Mouse (Mus musculus): ENCODE measurements around the gene Rbks. TPM values are rescaled to one million over a fixed set of nuclear protein-coding genes. Genes with fewer than 3 reads are reported as not detected.
"Not testable (repeated sequence)": the region's sequence is repeated elsewhere in the genome, so short reads cannot be mapped to it uniquely, and the experiment has no call there.

Rbks gene
- total and polyA plus RNA-seq, 3 experiments, result 2.7 to 4.4 (median 4.3) TPM

DNA sequence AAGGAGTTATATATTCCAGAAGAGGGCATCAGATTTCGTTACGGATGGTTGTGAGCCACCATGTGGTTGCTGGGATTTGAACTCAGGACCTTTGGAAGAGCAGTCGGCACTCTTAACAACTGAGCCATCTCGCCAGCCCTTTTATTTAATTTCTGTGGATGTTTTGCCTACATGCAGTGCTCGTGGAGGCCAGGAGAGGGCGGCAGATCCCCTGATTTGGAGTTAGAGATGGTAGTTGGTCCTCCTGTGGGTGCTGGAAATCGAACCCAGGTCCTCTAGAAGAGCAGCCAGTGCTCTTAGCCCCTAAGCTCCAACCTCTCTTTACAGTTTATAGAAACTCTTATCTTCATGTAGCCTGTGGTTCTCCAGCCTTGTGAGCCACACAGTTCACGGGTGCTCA is 108.8 kb downstream of the Rbks start:
- H3K4me3 ChIP-seq; H3K36me3 ChIP-seq (ENCODE audit: control insufficient read depth, insufficient read depth, low read length); DNase-seq; H3K4me1 ChIP-seq (ENCODE audit: control insufficient read depth, insufficient read depth, low read length); H3K9ac ChIP-seq (ENCODE audit: low read depth, low read length); H3K79me2 ChIP-seq (replicated peaks; ENCODE audit: control insufficient read depth, insufficient read depth, low read length); H3K27ac ChIP-seq; intact Hi-C loops (cut with DNase I); H3K27me3 ChIP-seq (ENCODE audit: control insufficient read depth, insufficient read depth, low read length): not testable (repeated sequence)
- WGBS, result 87% methylated on average over 8 of the region's 8 CpGs
- peak; percentile 44 for TF ChIP-seq CTCF (IDR thresholded peaks at IDR 0.05)

DNA sequence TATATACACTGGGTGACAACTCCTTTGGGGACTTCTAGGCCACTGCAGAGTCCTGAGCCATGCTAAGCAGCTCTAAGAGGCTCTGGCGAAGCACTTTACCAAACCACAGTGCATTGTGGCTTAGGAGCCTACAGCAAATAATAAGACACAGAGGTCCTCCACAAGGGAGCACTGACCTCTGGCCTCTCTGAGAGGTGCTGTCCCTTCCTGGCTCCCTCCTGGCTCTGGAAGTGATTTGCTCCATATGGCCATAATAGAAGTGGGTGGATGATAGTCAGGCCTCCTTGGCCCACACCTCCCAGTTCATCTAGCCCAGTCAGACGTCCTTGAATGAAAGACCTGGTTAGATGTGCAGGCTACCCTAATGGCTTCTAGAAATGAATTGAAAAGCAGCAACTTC is 109.4 kb downstream of the Rbks start:
- Histone ChIP-seq H3K27ac (no peak overlapping the region), H3K4me1 (ENCODE audit: control insufficient read depth, insufficient read depth, low read length) (0 out of 2 replicates have a peak, but pooled peaks cover 2% of the 10 kb centered on the region)
- 68% methylated on average over 2 of the region's 2 CpGs for WGBS

DNA sequence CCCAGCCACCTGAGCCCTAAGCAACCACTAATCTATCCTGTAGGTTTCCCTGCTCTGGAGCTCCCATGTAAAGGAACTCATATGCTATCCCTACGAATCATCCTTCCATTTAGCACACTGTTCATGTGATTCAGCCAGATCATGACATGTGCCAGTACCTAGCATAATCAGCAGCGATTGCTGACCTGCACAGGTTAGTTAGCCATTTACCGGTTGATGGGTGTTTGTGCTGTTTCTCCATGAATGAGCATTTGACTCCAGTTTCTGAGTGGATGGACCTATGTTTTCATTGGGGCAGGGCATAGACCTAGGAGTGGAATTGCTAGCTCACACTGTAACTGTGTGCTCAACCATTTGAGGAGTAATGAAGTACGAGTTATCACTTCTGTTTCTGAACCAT is 111.9 kb downstream of the Rbks start:
- H3K27ac ChIP-seq, result no peak overlapping the region
- no peak for DNase-seq
- H3K9ac ChIP-seq (ENCODE audit: low read depth, low read length), result no peak overlapping the region
- 93% methylated on average over 4 of the region's 4 CpGs for WGBS
- TF ChIP-seq CTCF (IDR thresholded peaks at IDR 0.05), result no peak
- TF ChIP-seq EP300 (IDR thresholded peaks at IDR 0.05; ENCODE audit: insufficient read depth, low read depth, low read length), result no peak
- intact Hi-C loops (cut with DNase I), result no loop called here
- no peaks in the 10 kb centered on the region for H3K36me3 ChIP-seq (ENCODE audit: control insufficient read depth, insufficient read depth, low read length)
- H3K79me2 ChIP-seq (replicated peaks; ENCODE audit: control insufficient read depth, insufficient read depth, low read length), result no peaks in the 10 kb centered on the region
- H3K27me3 ChIP-seq (ENCODE audit: control insufficient read depth, insufficient read depth, low read length), result no peaks in the 10 kb centered on the region
- no peak overlapping the region for H3K4me3 ChIP-seq
- 0 out of 2 replicates have a peak, but pooled peaks cover 2% of the 10 kb centered on the region for H3K4me1 ChIP-seq (ENCODE audit: control insufficient read depth, insufficient read depth, low read length)

More for the DNA sequence above, 109.4 kb downstream of the Rbks start:
- Histone ChIP-seq H3K4me3 (no peak overlapping the region), H3K79me2 (replicated peaks; ENCODE audit: control insufficient read depth, insufficient read depth, low read length) (no peaks in the 10 kb centered on the region), H3K36me3 (ENCODE audit: control insufficient read depth, insufficient read depth, low read length) (no peaks in the 10 kb centered on the region), H3K27me3 (ENCODE audit: control insufficient read depth, insufficient read depth, low read length) (no peaks in the 10 kb centered on the region), H3K9ac (ENCODE audit: low read depth, low read length) (no peak overlapping the region)
- intact Hi-C loops (cut with DNase I), result no loop called here
- DNase-seq, result no peak
- TF ChIP-seq EP300 (IDR thresholded peaks at IDR 0.05; ENCODE audit: insufficient read depth, low read depth, low read length) (no peak), POLR2A (IDR thresholded peaks at IDR 0.05; ENCODE audit: insufficient read depth, low read depth, low read length) (no peak), CTCF (IDR thresholded peaks at IDR 0.05) (no peak)

DNA sequence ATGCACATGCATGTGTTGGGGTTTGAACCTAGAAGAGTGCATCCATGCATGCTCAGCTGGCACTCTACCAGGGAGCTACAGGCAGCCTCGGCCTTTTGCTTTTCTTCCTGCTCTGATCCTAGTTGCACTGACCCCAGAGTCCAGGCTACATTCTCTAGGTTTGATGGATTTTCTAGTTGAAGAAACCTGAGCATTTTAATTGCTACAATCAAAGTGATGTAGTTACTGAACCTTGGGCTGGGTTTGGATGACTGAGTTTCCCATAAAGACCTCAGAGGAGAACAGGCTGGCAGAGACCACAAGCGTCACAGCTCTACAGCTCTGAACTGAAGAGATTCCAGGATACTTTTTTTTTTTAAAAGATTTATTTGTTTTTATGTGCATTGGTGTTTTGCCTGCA is 114.2 kb downstream of the Rbks start:
- Histone ChIP-seq H3K4me3 (no peak overlapping the region), H3K79me2 (replicated peaks; ENCODE audit: control insufficient read depth, insufficient read depth, low read length) (no peaks in the 10 kb centered on the region)
- WGBS, result 89% methylated on average over 2 of the region's 2 CpGs

DNA sequence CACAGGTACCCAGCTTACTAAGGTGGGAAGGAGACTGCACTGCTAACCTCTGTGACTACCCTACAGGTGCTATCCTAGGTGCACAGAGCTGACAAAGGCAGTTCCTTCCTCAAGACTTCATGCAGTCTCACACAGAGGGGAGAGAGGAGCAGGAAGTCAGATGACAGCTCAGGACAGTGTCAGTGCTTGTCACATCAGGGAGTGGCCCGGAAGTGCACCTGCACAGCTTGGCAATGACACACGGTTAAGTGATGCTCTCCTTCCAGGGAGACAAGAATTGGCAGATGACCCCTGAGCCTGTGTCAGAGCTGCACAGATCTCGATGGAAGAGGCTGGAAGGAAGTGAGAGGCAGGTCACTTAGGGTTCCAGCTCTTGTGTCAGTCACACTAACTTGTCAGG is 115.5 kb downstream of the Rbks start:
- no peaks in the 10 kb centered on the region for H3K27me3 ChIP-seq (ENCODE audit: control insufficient read depth, insufficient read depth, low read length)
- DNase-seq, result no peak
- no peak overlapping the region for H3K27ac ChIP-seq
- no peaks in the 10 kb centered on the region for H3K36me3 ChIP-seq (ENCODE audit: control insufficient read depth, insufficient read depth, low read length)
- H3K4me1 ChIP-seq (ENCODE audit: control insufficient read depth, insufficient read depth, low read length), result no peaks in the 10 kb centered on the region
- 40% methylated on average over 3 of the region's 3 CpGs for WGBS
- no peak overlapping the region for H3K4me3 ChIP-seq
- intact Hi-C loops (cut with DNase I), result no loop called here
- H3K79me2 ChIP-seq (replicated peaks; ENCODE audit: control insufficient read depth, insufficient read depth, low read length), result no peaks in the 10 kb centered on the region
- no peak overlapping the region for H3K9ac ChIP-seq (ENCODE audit: low read depth, low read length)
- TF ChIP-seq EP300 (IDR thresholded peaks at IDR 0.05; ENCODE audit: insufficient read depth, low read depth, low read length), result no peak
- TF ChIP-seq POLR2A (IDR thresholded peaks at IDR 0.05; ENCODE audit: insufficient read depth, low read depth, low read length), result no peak

More for the DNA sequence above, 114.2 kb downstream of the Rbks start:
- Histone ChIP-seq H3K27me3 (ENCODE audit: control insufficient read depth, insufficient read depth, low read length) (no peaks in the 10 kb centered on the region), H3K9ac (ENCODE audit: low read depth, low read length) (no peak overlapping the region), H3K27ac (no peak overlapping the region), H3K4me1 (ENCODE audit: control insufficient read depth, insufficient read depth, low read length) (0 out of 2 replicates have a peak, but pooled peaks cover 2% of the 10 kb centered on the region), H3K36me3 (ENCODE audit: control insufficient read depth, insufficient read depth, low read length) (no peaks in the 10 kb centered on the region)
- intact Hi-C loops (cut with DNase I), result no loop called here
- no peak for DNase-seq
- no peak for TF ChIP-seq EP300 (IDR thresholded peaks at IDR 0.05; ENCODE audit: insufficient read depth, low read depth, low read length)
- TF ChIP-seq POLR2A (IDR thresholded peaks at IDR 0.05; ENCODE audit: insufficient read depth, low read depth, low read length), result no peak

DNA sequence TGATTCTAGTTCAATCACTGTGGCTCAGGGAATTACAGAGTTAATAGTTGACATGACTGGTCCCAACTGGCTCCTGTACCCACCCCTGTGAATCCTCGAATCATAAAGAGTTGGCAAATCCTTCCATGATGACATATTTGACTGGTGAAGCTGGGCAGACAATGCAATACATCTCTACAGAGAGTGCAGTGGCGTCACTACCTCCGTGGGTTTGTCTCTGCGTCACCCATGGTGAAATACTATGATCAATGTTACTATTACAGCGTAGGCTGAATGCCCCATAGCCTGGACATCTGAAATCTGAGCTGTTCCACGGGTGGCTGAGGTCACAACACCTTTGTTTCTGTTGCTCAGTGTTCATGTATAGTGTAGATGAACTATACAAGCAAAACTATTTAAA is 116.2 kb downstream of the Rbks start:
- Histone ChIP-seq H3K79me2 (replicated peaks; ENCODE audit: control insufficient read depth, insufficient read depth, low read length) (no peaks in the 10 kb centered on the region), H3K4me3 (no peak overlapping the region), H3K9ac (ENCODE audit: low read depth, low read length) (no peak overlapping the region), H3K36me3 (ENCODE audit: control insufficient read depth, insufficient read depth, low read length) (no peaks in the 10 kb centered on the region), H3K4me1 (ENCODE audit: control insufficient read depth, insufficient read depth, low read length) (peaks cover 2% of the 10 kb centered on the region), H3K27ac (no peak overlapping the region), H3K27me3 (ENCODE audit: control insufficient read depth, insufficient read depth, low read length) (no peaks in the 10 kb centered on the region)
- TF ChIP-seq EP300 (IDR thresholded peaks at IDR 0.05; ENCODE audit: insufficient read depth, low read depth, low read length), result no peak
- no peak for TF ChIP-seq POLR2A (IDR thresholded peaks at IDR 0.05; ENCODE audit: insufficient read depth, low read depth, low read length)
- TF ChIP-seq CTCF (IDR thresholded peaks at IDR 0.05), result no peak
- no peak for DNase-seq
- intact Hi-C loops (cut with DNase I), result no loop called here
- 70% methylated on average over 6 of the region's 6 CpGs for whole genome bisulfite sequencing

Measured in heart, adult 2 months (tissue).